Mouse (Mus musculus) frontal cortex, postnatal 10 days (tissue): ENCODE results near the gene Tectb.
"Not testable (repeated sequence)": the region's sequence is repeated elsewhere in the genome, so short reads cannot be mapped to it uniquely, and the experiment has no call there.

Source experiments
- DNase-seq, 2 experiments: peaks; one replicate each; pipeline ENCODE4 v3.0.0; 2022; ENCODE audit warnings: low spot score in 2 of 2, mixed read lengths in 1 of 2

The Tectb gene

DNA sequence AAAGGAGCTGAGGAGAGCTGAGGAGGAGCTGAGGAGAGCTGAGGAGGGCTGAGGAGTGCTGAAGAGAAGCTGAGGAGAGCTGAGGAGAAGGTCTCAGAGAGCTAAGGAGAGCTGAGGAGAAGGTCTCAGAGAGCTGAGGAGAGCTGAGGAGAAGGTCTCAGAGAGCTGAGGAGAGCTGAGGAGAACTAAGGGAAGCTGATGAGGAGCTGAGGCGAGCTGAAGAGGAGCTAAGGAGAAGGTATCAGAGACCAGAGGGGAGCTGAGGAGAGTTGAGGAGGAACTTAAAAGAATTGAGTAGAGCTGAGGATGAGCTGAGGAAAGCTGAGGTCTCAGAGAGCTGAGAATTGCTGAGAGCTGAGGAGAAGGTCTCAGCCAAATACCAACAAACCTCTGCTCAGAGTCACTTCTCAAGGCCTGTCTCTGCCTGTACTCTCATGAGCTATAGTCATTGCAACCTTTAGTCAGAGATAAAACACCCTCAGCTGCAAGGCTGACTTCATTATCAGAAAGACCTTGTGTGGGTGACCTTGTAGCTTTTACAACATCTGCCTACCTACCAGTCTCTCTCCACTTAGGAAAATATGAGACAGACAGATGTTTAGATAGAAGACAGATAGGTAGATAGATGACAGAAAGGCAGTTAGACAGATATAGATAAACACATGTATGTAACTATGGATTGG lies 15.2 kb upstream of the Tectb start:
- DNase-seq = no peak

DNA sequence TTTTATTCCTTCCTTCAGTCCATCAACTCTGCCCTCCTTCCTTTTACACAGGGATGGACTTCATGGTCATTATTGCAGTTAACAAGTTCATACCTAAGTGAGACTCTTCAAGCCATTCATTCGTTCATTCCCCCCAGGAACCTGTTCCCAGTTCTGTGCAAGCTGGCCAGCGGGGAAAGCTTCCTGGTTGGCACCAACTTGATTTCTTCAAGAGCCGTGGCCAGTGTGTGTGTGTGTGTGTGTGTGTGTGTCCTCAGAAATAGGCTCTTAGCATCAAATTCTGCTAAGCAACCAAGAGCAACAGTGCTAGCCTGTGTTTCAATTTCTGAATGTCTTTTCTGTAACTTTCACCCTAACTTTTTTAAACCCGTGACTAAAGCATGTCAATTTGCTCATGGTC lies 14.6 kb upstream of the Tectb start:
- no peak for DNase-seq

DNA sequence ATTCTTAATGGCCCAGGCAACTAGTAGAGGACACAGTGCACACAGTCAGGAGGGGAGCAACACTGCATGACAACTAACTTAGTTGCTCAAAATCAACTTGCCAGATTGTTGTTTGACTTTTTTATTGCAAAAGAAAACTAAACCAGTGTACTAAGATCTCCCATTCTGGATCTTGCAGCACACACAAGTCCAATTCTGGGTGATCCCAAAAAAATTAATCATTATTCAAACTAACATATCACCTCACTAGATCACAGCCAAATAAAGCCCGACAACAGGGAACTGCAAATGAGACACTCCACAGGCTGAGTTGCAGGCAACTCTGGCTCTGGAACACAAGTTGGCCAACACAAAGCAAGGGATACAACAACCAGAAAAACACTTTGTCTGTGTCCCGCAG lies 13.8 kb upstream of the Tectb start:
- no peak for DNase-seq

DNA sequence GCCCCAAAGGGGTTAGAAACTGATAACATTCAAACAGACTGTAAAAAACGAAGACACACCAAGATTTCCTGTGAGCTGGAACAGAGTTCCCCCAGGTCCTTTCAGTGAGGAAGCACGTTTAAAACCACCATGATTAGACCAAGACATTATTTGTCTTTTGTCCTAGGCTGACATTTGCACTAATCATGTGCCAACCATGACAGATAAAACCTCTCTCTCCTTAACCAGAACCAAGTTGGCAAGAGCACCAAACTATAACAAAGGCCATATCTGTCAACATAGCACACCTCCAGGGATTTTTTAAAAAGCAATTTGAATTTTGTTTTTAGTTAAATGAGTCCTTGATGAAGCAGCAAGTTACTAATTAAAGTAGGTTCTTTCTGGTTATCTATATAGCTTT lies 12.8 kb upstream of the Tectb start:
- DNase-seq = no peak

DNA sequence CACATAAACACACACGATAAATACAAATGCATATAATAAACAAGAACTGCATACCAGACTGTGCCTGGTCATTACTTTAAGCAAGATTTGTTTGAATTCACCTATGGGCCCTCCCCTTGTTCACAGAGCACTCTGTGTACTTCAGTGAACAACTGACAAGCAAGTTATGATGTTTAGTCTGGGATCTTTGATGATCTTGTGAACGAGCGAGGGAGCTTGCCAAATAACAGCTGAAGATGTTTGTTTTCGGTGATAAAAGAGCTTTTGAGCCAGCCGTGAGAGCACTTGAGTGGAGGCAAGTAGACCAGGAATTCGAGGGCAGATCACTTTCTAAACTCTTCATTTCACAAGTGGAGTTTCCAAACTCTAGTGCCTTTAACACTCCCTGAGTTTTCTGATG lies 12.2 kb upstream of the Tectb start:
- no peak for DNase-seq

DNA sequence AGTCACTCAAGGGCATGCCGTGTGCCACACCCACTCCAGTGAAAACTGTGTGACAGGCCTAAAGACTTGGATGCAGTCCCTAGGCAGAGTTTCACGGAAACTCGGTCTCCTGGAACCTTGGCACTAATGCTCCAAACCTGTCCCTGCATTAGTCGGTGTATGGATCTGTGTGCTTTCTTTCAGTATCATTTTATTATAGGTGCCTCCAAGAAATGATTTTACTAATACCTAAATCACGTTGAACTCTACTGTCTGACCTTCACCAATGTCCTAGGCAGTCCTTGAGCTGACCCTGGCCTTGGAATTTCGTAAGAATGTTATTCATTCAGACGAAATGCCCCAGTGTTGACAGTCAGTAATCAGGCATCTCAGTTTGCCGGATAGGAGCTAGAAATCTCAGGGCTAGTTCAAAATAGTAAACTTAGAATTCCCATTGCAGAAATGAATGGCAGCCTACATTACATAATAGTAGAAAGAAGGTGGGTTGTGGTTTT lies 11.2 kb upstream of the Tectb start:
- not testable (repeated sequence) for DNase-seq

DNA sequence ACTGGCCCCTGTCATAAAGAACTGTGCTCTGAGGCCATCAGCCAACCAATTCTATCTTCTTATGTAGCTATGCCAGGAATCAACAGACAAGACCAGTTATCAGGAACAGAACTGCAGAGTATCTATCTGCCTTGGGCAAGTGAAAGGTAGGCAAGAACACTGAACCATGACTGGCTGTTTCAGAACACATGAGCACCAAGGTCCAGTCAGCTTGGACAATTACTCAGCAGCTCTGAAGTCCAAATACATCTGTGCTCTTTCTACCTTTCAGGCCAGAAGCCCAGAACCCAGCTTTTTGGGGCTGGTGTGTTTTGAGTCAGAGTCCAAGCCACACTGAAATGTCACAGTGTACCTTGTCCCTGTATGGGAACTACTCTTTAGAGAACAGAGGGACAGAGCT lies 10.1 kb upstream of the Tectb start:
- DNase-seq = no peak

DNA sequence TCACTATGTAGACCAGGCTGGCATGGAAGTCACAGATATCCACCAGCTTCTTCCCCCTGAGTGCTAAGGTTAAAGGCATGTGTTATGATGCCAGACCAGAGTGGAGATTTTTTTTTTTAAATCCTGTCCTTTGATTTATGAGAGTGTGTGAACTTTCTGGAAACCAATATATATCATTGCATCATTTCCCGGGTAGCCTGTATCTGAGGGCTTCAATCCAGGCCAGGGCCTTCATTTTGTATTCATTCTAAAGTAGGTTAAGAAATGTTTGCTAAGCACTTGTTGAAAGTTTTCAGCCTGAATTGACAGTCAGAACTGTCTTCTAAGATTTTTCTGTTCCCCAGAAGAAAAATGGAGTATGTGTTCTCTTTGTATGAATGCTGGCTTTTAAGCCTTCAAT lies 8.9 kb upstream of the Tectb start:
- DNase-seq = no peak

DNA sequence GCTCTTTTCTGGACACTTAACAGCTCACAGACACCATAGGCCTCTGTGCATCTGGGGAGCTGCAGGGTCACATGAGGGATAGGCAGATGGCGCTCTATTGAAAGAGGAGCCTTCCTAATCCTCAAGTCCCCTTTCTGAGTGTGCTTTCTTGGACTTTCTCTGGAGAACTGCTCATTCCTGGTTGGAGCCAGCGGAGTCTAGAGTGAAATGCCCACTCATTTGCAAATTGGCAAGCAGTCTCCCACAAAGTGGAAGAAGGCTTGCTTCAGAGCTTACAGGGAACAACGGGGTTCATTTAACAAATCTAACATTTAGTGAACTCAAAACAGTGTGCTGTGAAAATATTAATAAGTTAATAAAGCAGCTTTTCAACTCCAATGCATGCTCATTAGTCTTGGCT lies 3.4 kb upstream of the Tectb start:
- no peak for DNase-seq

DNA sequence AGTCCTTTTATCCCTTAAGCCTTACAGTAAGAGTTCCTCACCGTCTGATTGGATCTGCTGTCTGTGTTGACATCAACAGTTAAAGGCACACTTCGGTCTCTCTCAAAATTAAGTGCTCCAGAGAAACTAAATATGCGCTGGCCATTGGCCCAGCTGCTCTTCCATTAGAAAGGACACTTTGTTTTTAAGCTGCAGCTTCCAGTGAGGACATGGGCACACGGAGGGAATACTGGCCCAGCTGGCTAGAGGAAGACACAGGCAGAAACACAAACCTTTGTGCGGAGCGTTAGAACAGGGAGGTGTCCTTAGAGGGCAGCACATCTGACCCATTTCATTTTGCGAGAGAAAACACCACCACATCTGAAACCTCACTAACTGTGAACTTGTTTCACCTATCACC lies 3.9 kb downstream of the Tectb start:
- DNase-seq = peak in 1 of 2 experiments; percentile 26

DNA sequence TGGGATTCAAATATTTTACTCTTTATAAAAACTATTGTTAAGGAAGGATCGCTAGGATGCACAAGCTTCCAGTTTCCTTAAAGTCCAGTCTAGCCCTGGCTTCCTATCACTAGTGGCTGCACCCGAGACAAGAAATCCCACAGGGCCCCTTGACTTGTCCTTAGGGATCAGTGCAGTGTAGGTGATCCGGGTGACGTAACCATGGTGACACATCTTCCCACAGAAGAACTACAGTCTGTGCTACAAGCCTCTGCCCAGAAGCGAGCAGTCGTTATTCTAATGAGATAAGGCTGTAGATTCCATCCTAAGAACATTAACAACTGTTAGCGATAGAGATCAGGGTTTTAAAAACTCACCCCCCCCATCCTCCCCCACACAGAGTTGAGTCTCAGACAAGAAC lies 4.5 kb downstream of the Tectb start:
- DNase-seq = no peak

DNA sequence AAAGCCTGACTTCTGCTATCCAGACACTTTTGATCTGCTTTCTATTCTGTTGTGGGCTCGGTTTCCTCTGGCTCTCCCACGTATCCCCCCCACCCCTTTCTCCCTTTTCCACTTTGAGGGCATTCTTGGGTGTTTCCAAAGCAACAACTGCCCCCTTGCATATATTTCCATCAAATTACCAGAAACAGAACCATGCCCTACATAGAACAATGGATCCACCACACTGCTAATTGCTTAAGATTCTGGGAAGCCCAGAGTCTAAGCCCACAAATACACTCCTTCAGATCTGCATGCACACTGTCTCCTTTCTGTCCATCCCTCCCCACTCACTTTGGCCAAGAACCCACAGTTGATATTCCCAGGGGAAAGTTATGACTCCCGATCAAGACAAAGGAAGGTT lies 5.1 kb downstream of the Tectb start:
- peak in 1 of 2 experiments; percentile 20 for DNase-seq

DNA sequence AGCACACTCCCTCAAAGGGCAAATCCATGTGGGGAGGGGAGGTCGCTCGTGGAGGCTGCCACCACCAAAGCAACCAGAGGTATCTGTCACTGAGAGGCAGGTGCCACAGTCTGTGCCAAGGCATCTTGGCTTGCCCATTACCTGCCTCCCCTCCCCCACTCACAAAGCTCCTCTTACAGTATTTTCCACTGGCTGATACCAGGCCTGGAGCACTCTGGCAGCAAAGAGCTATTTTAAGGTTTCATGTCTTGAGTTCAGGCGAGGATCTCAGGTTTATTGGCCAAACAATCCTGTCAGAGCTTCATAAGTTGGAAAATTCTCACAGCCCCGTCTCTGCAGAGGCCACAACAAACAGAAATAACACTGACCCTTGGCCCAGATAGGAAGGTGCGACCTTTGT lies 9.5 kb downstream of the Tectb start:
- DNase-seq = no peak

DNA sequence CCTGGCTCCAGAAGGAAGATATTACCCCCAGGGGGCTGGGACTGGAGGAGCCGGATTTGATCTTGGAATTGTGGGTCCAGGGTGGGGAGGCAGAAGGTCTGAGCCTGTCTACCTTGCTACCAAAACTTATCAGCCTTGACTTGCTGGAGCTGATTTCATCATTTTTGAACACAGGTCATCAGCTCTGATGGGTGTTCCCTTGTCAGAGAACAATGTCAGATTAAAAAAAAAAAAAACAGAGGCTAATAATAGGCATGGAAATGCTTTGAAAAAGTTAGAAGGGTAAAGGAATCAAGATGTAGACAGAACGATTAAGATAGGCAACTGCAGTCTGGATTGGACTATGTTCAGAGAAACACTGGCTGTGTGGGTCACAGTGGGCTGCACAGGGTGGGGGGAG lies 11.1 kb downstream of the Tectb start:
- DNase-seq = no peak

DNA sequence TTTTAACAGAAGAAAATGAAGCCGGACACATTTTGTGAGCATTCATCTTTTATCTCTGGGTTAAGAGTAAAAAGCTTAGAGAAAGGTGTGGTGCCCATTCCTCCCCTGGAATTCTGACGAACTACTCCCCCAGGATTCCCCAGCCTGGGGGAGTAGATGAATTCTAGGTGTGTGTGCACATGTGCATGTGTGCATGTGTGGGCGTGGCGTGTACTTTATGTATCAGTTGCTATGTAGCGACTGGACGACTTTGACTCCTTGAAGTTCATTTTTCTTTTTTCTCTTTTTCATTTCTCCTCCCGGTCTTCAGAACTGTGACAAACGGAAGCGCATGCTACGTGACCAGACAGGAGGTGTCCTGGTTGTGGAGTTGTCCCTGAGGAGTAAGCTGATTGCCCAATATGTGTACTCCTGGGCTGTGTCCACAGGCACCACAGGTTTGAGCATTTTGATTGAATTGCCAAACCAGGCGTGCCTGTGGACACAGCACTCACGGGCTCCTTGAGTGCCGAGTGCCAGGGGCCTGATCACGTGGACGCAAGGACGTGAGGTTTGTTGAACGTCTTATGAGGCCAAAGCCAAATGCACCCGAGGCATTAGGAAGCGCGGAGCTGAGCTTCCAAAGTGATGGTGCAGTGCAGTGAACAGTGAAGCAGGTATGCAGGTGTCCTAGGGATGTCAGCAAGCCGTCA lies 11.9 kb downstream of the Tectb start:
- no peak for DNase-seq

DNA sequence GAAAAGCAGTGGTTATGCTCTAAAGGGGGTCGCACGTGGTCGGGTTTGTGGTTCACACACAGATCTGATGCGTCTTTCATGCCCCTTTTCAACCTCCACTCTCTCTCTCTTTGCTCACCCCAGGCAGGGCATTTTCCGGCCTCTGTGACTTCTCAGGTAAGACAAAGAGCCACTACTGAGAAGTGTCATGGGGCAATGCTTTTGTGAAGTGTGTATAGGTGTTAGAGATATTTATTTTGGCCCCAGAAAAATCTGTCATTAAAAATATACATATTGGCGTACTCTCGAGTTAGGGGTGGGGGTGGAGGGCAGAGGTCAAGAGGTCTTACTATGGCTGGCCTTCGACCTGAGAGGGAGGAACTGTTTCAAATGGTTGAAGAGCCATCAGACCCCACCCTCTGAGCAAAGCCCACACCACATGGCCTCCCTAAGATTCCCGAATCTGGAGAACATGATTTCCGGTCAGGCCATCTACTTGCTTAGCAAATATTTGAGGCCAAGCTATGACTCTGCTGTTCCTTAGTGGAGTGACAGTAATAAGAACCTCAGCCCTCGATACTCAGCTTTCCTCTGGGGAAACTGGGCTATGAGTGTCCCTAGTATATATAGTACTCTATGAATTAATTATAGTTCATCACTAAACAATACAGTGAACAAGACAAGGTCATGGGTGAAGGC lies 13.3 kb downstream of the Tectb start:
- DNase-seq = no peak

DNA sequence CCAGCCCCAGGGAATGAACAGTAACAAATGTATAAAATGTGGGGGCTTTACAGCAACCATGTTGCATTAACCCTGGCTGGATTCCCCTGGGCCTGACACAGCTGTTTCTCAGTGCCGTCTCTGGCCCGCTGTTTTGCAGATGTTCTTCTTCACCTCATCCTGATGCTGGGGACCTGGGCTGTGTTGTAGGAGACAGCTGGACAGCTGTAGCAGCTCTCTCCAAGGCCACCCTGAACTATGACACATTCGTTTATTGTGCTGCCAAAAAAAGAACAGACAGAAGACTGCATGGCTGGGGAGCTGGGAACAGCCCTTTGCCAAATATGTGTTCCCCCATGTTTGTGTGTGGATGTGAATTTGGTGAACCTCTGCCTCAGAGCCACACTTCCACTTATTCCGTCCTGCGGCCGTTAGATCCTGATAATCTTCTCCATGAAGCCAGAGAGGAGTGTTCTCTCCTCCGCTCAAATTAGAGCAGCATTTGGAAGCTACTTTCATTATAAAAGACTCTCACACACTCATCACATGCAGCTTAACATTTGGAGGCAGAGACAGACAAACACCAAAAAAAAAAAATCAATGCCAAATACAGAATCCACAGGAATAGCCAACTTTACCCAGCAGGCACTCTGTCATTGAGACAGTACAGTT lies 14.1 kb downstream of the Tectb start:
- no peak for DNase-seq

DNA sequence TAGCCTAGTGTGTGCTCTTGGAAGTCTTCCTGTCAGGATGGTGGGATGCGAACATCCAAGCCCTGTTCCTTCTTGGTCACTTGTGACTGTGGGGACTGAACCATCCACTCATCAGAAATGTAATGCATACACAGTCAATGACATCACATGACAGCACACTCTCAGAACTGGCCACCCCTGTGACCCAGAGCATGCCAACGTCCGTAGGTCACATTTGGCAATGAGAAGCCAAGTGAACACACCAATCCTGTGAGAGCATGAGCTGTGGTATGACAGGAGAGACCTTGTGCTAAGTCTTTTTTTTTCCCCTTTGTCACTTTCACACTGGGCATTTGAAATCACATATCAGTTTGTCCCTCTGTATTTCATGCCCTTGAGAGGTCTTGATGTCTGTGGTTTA lies 15.0 kb downstream of the Tectb start:
- no peak for DNase-seq

DNA sequence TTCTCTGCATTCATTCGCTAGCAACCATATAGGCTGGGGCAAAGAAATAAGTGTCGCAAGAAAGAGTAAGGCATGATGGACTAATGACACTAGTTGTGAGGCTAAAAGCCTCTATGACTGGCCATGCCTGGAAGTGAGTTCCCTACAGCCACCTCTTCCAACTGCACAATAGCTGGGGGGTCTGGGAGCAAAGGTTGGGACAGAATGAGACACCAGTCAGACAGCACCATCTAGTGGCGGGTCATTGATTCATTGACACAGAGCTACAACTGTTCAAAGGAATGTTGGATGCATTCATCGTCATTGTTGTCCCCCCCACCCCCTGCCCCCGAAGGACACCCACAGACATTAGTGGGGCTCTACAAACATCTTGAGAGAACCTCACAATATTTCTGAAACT lies 17.8 kb downstream of the Tectb start:
- peak in 1 of 2 experiments; percentile 49 for DNase-seq

DNA sequence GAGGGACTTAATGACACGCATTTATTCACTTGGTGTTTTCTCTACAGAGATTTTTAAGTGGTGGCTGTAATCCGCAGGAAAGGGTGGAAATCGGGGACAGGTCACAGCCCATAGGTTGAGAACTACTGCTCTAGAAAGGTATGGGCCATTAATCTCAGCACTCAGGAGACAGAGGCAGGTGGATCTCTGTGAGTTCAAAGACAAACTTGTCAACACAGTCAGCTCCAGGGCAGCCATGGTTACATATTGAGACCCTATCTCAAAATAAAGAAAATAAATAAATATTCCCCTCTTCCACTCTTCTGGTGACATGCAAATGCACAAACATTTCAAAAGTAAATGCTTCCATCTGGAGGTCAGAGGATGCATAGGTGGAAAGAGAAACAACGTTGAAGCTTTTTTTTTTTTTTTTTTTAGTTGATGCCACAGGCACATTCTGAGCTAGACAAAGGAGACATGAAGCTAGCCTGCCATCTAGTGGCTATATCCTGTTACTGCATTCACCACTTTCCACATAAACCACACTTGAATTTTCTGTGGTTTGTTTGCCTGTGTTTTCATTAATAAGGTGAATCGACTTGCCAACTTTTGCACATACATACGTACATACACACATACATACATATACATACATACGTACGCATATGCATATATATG lies 26.1 kb downstream of the Tectb start:
- peak in 1 of 2 experiments; percentile 47 for DNase-seq

DNA sequence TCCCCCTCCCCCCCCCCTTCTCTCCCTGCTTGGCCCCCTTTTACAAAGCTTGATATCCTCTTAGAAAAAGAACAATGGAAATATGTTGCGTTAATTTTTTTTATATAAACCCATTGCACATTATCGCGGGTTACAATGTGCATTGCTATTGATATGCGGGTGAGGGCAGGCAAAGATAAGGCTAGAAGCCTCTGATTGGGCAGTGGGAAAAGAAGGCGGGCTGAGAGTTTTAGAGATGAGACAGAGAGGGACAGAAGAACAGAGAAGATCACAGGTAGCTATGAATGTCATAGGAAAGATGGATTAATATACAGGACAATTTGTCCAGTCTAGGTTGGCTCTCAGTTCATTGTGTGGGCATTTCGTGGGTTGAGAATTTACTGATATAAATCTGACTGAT lies 26.7 kb downstream of the Tectb start:
- DNase-seq = no peak
